Mouse (Mus musculus) C2C12 (cell line): Measurements from ENCODE around the gene B9d1.

Experiments used
- CTCF ChIP-seq: IDR thresholded peaks from one replicate; pipeline ENCODE4 v1.5.1; 2011; ENCODE audit not compliant: control insufficient read depth, insufficient read depth, insufficient read length
- USF1 ChIP-seq: IDR thresholded peaks from one replicate; pipeline ENCODE4 v1.6.1; 2011; ENCODE audit warnings: low read depth, mild to moderate bottlenecking, control low read depth, moderate library complexity

DNA sequence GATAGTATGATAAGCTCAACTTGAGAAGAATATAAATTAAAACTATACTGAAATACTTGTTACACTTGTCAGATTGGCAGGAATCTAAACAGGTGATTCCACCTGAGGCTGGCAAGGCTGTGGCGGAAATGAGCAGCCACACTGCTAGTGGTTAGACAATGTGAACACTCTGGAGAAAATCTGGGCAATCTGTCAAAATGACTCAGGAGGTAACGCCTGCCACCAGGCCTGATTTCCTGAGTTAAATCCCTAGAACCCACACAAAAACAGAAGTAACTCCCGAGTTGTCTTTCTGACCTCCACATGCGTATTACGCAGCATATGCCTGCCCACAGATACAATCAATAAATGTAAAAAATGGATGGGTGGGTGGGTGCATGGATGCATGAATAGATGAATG, 57.5 kb downstream of the B9d1 start:
- TF ChIP-seq USF1, result no peak
- TF ChIP-seq CTCF, result no peak
